Mouse (Mus musculus): Measurements from ENCODE around the gene Ptpn11. TPM values are rescaled to one million over a fixed set of nuclear protein-coding genes. Genes with fewer than 3 reads are reported as not detected.

Ptpn11 gene
- total RNA-seq, 2 experiments from 2014 or later: 68.7 to 72.8 TPM

- DNase-seq: no peak
Measured at GRCm38 (mm10) chr5:121082605-121083004, 108.6 kb downstream of the Ptpn11 start.

- no peak for DNase-seq
Measured at GRCm38 (mm10) chr5:121081754-121082153, 109.4 kb downstream of the Ptpn11 start.

Other genes with a start within 250 kb of the Ptpn11 start
- gene Rph3a, start 181.3 kb downstream of the Ptpn11 start, total RNA-seq (2021): under 1 TPM; 0.35 to 0.47 TPM
- 100 to 1,000 TPM; 744 to 776 TPM for gene Rpl6, start 13.1 kb upstream of the Ptpn11 start, total RNA-seq (2021)
- 10 to 100 TPM; 12.7 to 16.6 TPM for gene Hectd4, start 28.8 kb upstream of the Ptpn11 start, total RNA-seq (2021)
- gene Trafd1, start 194.2 kb upstream of the Ptpn11 start, total RNA-seq (2021): 10 to 100 TPM; 54.2 to 59.1 TPM
- gene Naa25, start 206.5 kb upstream of the Ptpn11 start, total RNA-seq (2021): 10 to 100 TPM; 22.2 to 23.7 TPM